Mouse (Mus musculus) intestine, embryonic 15.5 days (tissue): ENCODE measurements around the gene Fam72a. TPM values are rescaled to one million over a fixed set of nuclear protein-coding genes. Genes with fewer than 3 reads are reported as not detected.

Source experiments
- ATAC-seq: fragments of 200-750 bp; cut with Nextera tagmentation; 2 replicates; pipeline ENCODE4 v1.8.0; 2017; ENCODE audit warnings: moderate TSS enrichment, moderate library complexity
- H3K27ac ChIP-seq: fragments of 300-500 bp; sonication (generic); 2 replicates; pipeline ENCODE4 v1.5.1; 2015; ENCODE audit warnings: mild to moderate bottlenecking, inconsistent platforms
- H3K27me3 ChIP-seq: fragments of 300-500 bp; sonication (generic); replicated peaks from 2 replicates; pipeline ENCODE4 v1.6.1; 2015; ENCODE audit warnings: inconsistent platforms
- H3K36me3 ChIP-seq: fragments of 300-500 bp; sonication (generic); 2 replicates; pipeline ENCODE4 v1.6.1; 2015; ENCODE audit warnings: inconsistent platforms
- H3K4me1 ChIP-seq: fragments of 300-500 bp; sonication (generic); replicated peaks from 2 replicates; pipeline ENCODE4 v1.6.1; 2015; ENCODE audit warnings: inconsistent platforms
- H3K4me2 ChIP-seq: fragments of 300-500 bp; sonication (generic); replicated peaks from 2 replicates; pipeline ENCODE4 v1.6.1; 2015; ENCODE audit warnings: mild to moderate bottlenecking, inconsistent platforms
- H3K4me3 ChIP-seq: fragments of 300-500 bp; sonication (generic); replicated peaks from 2 replicates; pipeline ENCODE4 v1.5.1; 2015; ENCODE audit warnings: inconsistent platforms
- H3K9ac ChIP-seq: fragments of 300-500 bp; sonication (generic); 2 replicates; pipeline ENCODE4 v1.6.1; 2015; ENCODE audit warnings: inconsistent platforms
- H3K9me3 ChIP-seq: fragments of 300-500 bp; sonication (generic); 2 replicates; pipeline ENCODE4 v1.6.1; 2016; ENCODE audit warnings: inconsistent platforms
- WGBS: fragments of 180-500 bp; shearing (Covaris S2); methylation state at CpG from one replicate; pipeline ENCODE4 v1.1.7; 2015; 5-methylcytosine and 5-hydroxymethylcytosine counted together
- polyA plus RNA-seq: library from polyadenylated mRNA; unstranded; fragments of >200 nt; fragmentation: Nextera tagmentation; extraction: Ambion mirVana; gene quantifications from 2 replicates; pipeline ENCODE4 v1.2.1, GENCODE M21; 2015

Fam72a gene
- 2.2 and 2.8 TPM in 2 replicates for polyA plus RNA-seq

DNA sequence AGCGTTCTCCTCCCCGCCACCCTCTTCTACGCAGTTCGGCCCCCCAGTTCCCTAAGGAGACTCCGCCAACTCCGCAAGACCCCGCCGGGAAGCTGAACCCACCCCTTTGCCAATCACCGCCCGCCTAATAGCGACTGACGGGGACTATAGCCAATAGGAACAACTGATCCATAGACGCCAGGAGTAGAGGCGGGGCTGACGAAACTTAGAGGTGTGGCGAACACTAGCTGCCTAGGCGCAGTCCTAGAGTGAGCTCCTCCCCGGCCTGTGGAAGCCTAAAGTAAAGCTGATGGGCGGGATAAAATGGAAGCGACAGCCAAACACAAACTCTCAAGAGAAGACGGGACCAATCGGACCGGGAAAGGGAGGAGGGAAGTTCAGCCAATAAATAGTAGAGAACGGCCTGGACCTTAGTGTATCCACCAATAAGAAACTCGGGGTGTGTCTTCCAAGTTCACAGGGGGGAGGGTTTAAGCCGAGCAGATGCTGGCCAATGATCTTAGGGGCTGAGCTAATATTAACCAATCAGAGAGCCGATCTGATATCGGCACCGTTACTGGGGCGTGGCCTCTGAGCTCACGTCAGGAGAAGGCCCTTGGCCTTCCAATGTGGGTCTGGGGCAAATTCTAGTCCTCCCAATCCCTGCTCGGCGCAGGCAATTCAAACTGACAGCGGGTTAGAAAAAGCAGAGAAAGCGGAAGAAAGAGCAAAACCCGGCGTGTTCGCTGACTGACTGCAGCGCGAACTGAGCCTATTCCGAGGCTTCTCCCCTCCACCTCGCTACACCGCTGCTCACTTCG is at the start of gene Fam72a, which contains the start of gene Srgap2:
Gene Fam72a (plus strand): TSS at position 623 of the 800 bp plus-strand sequence.
Gene Srgap2 (minus strand): TSS at position 72 of the 800 bp plus-strand sequence.
- Histone ChIP-seq H3K9me3 (no peaks in the 10 kb centered on the region), H3K27me3 (no peaks in the 10 kb centered on the region), H3K4me3 (peak within 1 kb of the TSS; percentile 85), H3K4me1 (peaks cover 29% of the 10 kb centered on the region), H3K4me2 (peak within 1 kb of the TSS; percentile 89), H3K9ac (peak within 1 kb of the TSS; percentile 75), H3K36me3 (no peaks in the 10 kb centered on the region), H3K27ac (peak within 1 kb of the TSS; percentile 97)
- under 1% methylated on average over 44 of the region's 44 CpGs for WGBS
- ATAC-seq: peak; percentile 95

DNA sequence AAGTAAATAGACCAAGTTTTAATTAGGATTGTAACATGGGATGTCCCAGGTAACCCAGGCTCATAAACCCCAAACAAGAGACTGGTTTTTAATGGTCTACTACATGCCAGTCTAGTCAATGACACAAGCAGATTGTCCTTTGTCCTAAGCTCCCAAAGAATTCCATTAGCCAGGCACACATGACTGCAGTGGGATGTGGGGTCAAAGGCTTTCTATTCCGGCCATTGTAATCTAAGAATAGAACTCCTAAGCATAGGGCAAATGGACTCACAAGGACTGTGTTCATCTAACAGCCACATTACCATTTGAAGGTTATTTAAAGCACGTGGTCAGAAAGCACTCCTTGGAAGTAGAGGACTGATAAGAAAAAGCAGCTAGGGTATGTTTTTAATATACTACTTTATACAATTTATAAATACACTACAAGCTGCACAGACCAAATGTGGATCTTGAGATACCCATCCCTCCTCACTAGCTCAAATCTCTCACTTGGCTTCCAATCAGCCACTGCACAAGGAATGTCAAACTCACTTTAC is 48.9 kb upstream of the Fam72a start:
- Histone ChIP-seq H3K4me2 (no peak overlapping the region), H3K27ac (no peak overlapping the region), H3K27me3 (no peaks in the 10 kb centered on the region), H3K36me3 (no peaks in the 10 kb centered on the region), H3K9ac (no peak overlapping the region), H3K9me3 (no peaks in the 10 kb centered on the region), H3K4me3 (no peak overlapping the region), H3K4me1 (no peaks in the 10 kb centered on the region)
- no peak for ATAC-seq
- 63% methylated on average over 2 of the region's 2 CpGs for WGBS

DNA sequence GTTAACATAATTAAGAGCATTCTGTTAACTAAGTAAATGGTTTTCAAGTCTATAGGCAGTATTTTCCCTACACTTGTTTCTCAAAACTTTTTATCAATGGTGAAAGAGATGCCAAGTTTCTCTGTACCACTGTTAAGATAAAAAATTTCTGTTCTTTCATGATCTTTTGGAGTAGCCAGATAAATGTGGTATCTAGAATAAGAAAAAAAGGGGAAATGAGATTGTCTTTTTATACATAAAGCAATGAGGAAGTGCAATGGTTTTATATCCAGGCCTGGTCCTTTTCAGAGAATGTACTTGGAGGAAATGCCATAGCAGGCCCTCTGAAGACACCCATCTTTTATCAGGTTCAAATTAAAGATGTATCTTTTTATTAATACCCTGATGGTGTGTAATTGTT is 46.3 kb upstream of the Fam72a start:
- ATAC-seq: no peak
- H3K27ac ChIP-seq: no peak overlapping the region
- no peak overlapping the region for H3K9ac ChIP-seq
- H3K4me1 ChIP-seq: no peaks in the 10 kb centered on the region
- H3K27me3 ChIP-seq: no peaks in the 10 kb centered on the region
- H3K36me3 ChIP-seq: no peaks in the 10 kb centered on the region
- no peak overlapping the region for H3K4me2 ChIP-seq
- H3K4me3 ChIP-seq: no peak overlapping the region
- no peaks in the 10 kb centered on the region for H3K9me3 ChIP-seq

DNA sequence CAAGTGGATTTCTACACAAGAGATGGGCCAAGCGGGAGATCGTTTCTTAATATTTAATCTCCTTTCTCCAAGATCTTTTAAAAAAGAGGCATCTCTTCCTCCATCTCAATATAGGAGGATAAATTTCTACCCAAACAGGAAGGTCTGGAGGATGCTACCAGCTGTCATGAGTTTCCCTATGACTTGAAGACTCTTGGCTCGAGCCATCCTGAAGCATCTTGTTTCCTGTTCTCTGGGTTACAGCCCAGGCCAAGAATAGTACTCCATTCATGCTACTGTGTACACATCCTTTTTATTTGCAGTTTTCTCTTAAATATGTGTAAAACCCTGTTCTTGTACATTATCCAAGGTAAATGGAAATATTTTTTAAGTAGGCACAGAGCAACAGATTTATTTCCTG is 45.5 kb upstream of the Fam72a start:
- Histone ChIP-seq H3K4me1 (no peaks in the 10 kb centered on the region), H3K36me3 (no peaks in the 10 kb centered on the region), H3K9me3 (no peaks in the 10 kb centered on the region), H3K4me2 (no peak overlapping the region), H3K27me3 (no peaks in the 10 kb centered on the region), H3K9ac (no peak overlapping the region), H3K27ac (no peak overlapping the region), H3K4me3 (no peak overlapping the region)
- no peak for ATAC-seq
- 80% methylated on average over 3 of the region's 3 CpGs for WGBS

DNA sequence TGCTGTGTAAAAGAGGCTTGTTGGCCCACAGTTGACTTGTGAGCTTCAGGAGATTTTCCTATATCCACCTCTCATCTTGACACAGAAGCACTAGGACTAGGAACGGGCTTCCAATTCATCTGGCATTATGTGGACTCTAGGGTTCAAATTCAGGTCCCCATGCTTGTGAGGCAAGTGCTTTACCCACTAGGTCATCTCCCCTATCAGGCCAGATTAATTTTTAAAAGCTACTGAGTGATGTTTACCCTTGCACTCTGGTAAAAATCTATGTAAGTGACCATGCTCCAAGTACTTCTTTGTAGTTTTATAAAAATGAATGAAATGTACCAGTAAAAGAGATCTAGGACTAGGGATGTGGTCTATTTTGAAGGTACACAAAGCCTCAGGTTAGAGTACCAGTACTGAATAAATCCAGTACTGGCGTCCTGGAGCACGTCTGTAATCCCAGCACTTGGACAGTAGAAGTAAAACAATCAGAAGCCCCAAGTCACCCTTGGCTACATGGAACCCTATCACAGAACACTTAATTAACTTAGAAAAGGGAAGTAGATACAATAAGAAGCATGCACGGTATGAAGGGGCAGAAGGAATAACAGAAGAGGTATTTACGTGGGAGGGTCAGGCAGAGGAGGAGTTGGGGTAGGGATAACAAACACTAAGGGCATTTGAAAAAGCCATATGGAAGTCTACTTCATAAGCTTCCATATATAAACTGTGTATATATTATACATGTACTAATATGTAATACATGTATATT is 41.4 kb upstream of the Fam72a start:
- H3K27me3 ChIP-seq: no peaks in the 10 kb centered on the region
- H3K36me3 ChIP-seq: no peaks in the 10 kb centered on the region
- H3K4me1 ChIP-seq: no peaks in the 10 kb centered on the region
- H3K4me2 ChIP-seq: no peak overlapping the region
- no peaks in the 10 kb centered on the region for H3K9me3 ChIP-seq
- ATAC-seq: no peak
- no peak overlapping the region for H3K4me3 ChIP-seq
- no peak overlapping the region for H3K27ac ChIP-seq
- 59% methylated on average over 5 of the region's 5 CpGs for WGBS
- no peak overlapping the region for H3K9ac ChIP-seq

DNA sequence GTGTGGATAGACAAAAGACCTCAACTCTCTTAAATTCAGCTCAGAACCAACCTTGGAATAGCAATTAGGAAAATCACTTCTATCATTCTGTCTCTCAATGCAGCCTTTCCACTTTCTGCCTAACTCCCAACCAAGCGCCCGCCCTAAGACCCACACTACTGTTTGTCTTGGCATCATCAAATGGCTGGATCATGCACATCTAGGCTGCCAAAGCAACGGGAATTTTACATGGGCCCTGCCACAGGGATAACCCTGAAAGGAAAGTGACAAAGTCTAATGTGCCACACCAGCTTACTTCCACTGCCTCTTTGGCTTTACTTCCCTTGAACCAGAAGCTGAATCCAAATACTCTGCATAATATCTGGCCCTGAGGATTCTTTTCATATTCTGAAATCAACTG is 38.4 kb upstream of the Fam72a start:
- no peak overlapping the region for H3K9ac ChIP-seq
- no peak overlapping the region for H3K27ac ChIP-seq
- WGBS: 89% methylated on average over 3 of the region's 3 CpGs
- H3K9me3 ChIP-seq: no peaks in the 10 kb centered on the region
- H3K36me3 ChIP-seq: no peaks in the 10 kb centered on the region
- no peaks in the 10 kb centered on the region for H3K27me3 ChIP-seq
- H3K4me1 ChIP-seq: 0 out of 2 replicates have a peak, but pooled peaks cover 2% of the 10 kb centered on the region
- no peak overlapping the region for H3K4me3 ChIP-seq
- no peak for ATAC-seq
- H3K4me2 ChIP-seq: no peak overlapping the region

DNA sequence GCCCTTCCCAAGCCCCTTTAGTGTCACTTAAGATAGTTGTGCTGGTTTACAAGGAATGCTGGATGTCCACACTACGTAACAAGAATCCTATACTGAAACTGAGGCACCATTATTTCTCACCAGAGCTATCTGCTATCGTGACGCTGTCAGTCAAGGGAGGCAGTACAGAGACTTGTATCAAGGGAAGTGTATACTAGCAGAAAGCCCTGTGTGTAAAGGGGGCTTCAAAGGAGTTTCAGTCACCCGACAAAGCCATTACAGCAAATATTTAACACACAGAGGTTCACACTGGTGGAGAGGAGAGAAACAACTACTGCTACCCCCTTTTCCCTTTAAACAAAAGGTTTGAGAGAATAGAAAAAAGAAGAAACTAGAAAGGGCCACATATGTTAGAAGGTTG is 36.1 kb upstream of the Fam72a start:
- Histone ChIP-seq H3K27ac (no peak overlapping the region), H3K9me3 (no peaks in the 10 kb centered on the region), H3K4me2 (no peak overlapping the region), H3K4me1 (0 out of 2 replicates have a peak, but pooled peaks cover 5% of the 10 kb centered on the region), H3K4me3 (no peak overlapping the region), H3K36me3 (no peaks in the 10 kb centered on the region), H3K27me3 (no peaks in the 10 kb centered on the region), H3K9ac (no peak overlapping the region)
- no peak for ATAC-seq
- 51% methylated on average over 4 of the region's 4 CpGs for WGBS

DNA sequence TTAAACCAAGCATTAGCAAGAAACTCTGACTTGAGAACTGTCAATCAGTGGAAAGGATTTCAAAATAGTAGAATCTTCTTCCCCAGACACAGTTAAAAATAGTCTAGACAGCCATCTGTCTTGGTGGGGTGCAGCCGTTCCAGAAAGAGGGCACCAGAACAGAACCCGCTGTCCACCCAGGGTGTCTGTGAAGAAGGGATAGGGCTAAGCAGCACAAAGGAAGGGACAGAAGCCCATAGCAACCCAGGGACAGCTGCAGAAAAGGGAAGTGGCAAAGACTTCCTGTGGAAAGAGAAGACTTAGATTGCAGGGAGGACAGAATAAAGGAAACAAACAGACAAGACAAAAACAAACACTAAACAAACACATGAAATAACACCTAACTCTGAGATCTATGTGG is 35.3 kb upstream of the Fam72a start:
- 69% methylated on average over 2 of the region's 2 CpGs for WGBS
- Histone ChIP-seq H3K4me3 (no peak overlapping the region), H3K27me3 (no peaks in the 10 kb centered on the region), H3K4me1 (0 out of 2 replicates have a peak, but pooled peaks cover 5% of the 10 kb centered on the region), H3K36me3 (no peaks in the 10 kb centered on the region), H3K27ac (no peak overlapping the region), H3K9ac (no peak overlapping the region), H3K9me3 (no peaks in the 10 kb centered on the region), H3K4me2 (no peak overlapping the region)
- no peak for ATAC-seq

DNA sequence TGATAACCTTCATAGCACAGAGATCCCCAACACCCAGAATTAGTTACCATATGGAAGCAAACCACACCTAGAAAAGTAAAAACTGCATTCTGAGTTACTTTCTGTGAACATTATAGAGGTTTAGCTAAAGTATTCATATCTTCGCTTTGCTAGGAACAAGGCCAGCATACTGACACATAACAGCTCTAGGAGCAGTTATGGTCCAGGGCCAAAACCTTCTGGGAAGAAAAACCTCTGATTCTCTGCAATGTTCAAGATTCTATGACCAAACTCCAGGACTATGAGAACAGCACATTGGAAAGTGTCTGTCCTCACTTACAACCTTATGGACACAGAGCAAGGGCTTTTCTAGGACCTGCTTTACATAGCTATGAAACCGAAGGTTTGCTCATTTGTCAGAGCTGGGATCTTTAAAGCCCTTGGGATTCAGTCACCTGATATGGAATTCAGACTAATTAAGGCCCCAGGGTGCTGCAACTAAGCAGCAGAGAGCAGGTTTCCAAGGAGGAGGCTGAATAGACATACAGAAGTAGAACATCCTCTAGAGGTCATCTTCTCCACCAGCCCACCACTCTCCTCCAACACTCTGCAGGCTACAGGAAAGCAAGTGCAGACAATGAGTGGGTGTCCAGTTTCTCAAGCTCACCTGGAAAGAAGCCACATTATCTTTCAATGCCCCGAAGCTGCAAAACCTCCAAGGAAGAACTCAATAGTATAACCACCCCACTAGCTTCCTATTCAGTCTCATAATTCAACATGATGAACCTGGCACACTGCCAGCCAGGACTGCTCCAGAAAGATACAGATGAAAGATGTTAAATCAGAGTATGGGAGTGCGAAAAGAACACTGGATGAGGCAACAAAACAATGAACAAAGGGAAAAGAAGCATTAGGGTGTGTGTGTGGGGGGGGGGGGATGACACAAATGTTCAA is 33.5 kb upstream of the Fam72a start:
- Histone ChIP-seq H3K4me1 (0 out of 2 replicates have a peak, but pooled peaks cover 5% of the 10 kb centered on the region), H3K4me2 (no peak overlapping the region)
- 56% methylated on average over 4 of the region's 4 CpGs for WGBS

DNA sequence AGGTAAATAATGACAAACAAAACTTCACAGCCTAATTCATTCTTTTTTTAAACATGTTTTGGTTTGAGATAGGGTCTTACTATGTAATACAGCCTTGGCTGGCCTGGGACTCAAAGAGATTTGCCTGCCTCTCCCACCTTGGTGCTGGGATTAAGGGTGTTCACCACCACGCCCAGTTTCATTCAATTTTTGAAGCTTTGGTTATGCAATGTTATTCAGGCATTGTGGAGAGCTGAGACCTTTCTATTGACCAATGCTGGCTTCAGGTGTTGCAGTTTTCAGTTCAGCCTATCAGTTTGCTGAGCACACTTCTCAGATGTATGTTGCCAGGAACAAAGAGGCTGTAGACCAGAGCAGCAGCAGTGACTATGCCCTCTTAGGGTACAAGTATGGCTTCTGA is 29.5 kb upstream of the Fam72a start:
- no peak for ATAC-seq

More for the DNA sequence above, 33.5 kb upstream of the Fam72a start:
- Histone ChIP-seq H3K27ac (no peak overlapping the region), H3K9ac (no peak overlapping the region), H3K27me3 (no peaks in the 10 kb centered on the region), H3K36me3 (no peaks in the 10 kb centered on the region), H3K4me3 (no peak overlapping the region), H3K9me3 (no peaks in the 10 kb centered on the region)
- ATAC-seq: no peak

DNA sequence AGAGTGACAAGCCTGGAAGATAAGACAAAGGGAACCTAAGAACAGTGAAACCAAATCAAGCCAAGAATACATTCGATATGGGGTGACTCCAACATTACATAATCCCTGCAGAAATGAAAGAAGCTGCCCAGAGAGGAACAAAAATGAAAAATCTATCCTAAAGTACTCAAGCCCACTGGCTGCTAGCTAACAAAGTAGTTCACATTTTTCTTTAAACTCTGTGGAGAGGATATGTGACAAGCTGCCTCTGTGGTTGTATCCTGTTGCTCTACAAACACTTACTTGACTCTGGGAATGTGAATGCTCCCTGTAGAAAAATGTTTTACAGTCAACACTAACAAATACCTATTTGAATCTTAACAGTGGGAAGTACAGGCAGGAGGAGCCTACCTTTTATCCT is 26.0 kb upstream of the Fam72a start:
- no peaks in the 10 kb centered on the region for H3K4me1 ChIP-seq
- ATAC-seq: no peak
- 81% methylated on average over 1 of the region's 1 CpGs for WGBS
- no peak overlapping the region for H3K9ac ChIP-seq
- no peak overlapping the region for H3K4me3 ChIP-seq
- H3K4me2 ChIP-seq: no peak overlapping the region
- no peaks in the 10 kb centered on the region for H3K27me3 ChIP-seq
- H3K9me3 ChIP-seq: no peaks in the 10 kb centered on the region
- H3K27ac ChIP-seq: no peak overlapping the region
- H3K36me3 ChIP-seq: no peaks in the 10 kb centered on the region

More for the DNA sequence above, 29.5 kb upstream of the Fam72a start:
- Histone ChIP-seq H3K27me3 (no peaks in the 10 kb centered on the region), H3K4me2 (no peak overlapping the region), H3K4me1 (0 out of 2 replicates have a peak, but pooled peaks cover 5% of the 10 kb centered on the region), H3K36me3 (no peaks in the 10 kb centered on the region), H3K9ac (no peak overlapping the region), H3K9me3 (no peaks in the 10 kb centered on the region), H3K4me3 (no peak overlapping the region), H3K27ac (no peak overlapping the region)
- 95% methylated on average over 1 of the region's 1 CpGs for WGBS
